Mouse (Mus musculus): ENCODE data around the gene Snapc1.

The Snapc1 gene

DNA sequence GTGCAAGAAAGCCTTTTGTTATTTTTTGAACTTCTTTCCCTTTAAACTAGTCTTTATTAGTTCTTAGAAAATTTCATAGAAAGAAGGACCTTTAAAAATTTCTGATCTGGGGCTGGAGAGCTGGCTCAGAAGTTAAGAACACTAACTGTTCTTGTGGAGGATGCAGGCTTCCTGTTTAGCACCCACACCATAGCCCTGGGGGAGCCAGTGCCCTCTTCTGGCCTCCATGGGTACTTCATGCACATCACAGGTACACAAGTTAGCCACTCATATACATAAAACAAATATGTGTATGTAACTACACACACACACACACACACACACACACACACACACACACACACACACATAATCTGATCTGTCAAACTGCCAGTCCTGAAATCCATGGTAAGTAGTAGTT, 25.3 kb downstream of the Snapc1 start:
- no peak for DNase-seq (ENCODE audit: low read depth, low spot score)

- DNase-seq (ENCODE audit: low read depth, low spot score): no peak
Measured at GRCm38 (mm10) chr12:73996906-73997296, 32.6 kb downstream of the Snapc1 start.

DNA sequence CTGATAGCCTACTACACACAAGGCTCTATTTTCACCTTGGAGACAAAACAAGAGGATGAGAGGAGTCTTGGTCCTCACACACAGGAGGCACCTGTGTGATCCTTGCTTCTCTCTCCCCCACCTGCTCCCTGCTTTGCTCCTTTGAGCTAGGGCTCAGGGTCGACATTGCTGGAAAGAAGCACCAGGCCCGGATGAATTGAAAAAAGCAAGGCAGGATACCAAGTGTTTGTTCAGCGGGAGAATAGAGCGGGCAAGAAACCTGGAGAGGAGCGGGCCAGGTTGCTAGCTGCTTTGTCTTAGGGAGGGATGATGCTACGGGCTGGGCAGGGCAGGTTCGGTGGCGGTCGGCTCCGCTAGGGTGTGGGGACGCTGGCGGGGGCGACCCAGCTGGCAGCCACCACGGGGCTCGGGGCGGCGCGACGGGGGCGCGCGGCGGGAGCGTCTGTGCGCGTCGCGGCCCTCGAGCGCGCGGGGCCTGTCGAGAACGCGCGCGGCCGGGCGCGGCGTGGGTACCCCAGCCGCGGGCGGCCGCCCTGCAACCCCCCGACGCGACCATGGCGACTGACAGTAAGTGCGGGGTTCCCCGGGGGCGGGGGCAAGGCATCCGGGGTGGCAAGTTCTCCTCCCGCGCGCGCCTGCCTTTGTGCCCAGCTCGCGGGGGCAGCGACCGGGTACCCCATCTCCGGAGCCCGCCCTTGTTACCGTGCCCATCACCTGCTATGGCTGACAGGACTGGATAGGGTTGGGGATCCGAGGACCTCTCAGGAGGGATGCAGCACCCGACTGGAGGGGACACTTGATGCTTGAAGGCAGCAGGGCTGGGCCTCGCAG, 33.2 kb downstream of the Snapc1 start, which contains the start of gene Syt16:
Syt16 (plus strand) TSS at position 365 of the 831 bp plus-strand sequence.
- no peak for DNase-seq (ENCODE audit: low read depth, low spot score)

DNA sequence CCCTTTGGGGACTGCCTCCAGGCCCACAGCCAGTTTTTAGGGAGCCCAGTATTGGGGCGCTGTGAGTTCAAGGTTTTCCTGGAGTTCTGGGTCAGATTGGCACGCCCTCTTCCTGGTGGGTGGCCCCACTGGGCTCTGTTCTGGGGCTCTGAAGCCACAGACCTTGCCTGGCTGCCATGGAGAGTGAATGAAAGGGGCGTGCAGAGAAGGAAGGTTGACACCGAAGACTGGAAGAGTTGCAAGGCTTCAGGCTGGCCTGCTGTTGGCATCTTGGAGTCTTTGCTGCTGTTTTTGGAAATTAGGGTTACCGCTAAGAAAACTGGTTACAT, 33.8 kb downstream of the Snapc1 start:
- DNase-seq (ENCODE audit: low read depth, low spot score): no peak

GRCm38 (mm10) chr12:74002449-74002848, 38.2 kb downstream of the Snapc1 start:
- no peak for DNase-seq (ENCODE audit: low read depth, low spot score)

DNA sequence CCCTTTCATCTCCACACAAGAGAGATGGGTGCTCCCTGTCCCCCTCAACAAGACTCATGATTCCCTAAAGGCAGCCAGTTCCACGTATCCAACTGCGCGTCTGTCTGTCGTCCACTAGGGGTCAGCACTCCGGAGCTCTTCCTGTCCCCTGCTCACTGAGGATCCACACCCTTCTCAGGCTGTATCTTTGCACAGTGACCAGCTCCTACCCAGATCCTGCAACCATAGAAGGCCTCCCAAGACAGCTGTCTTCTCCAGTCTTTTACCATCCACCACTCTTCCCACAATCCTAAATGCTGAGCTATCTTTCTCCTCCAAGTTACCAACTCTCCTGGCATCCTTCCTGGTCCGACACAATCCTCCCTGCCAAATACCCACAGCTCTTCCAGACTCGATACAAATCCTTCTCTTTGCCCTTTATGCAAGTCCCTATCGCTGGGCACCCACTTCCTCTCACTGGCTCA, 45.2 kb downstream of the Snapc1 start:
- DNase-seq (ENCODE audit: low read depth, low spot score): no peak

- DNase-seq (ENCODE audit: low read depth, low spot score): no peak
Measured at GRCm38 (mm10) chr12:74013739-74014138, 49.5 kb downstream of the Snapc1 start.

- DNase-seq (ENCODE audit: low read depth, low spot score): no peak
Measured at GRCm38 (mm10) chr12:74014739-74015270, 50.5 kb downstream of the Snapc1 start.

- DNase-seq (ENCODE audit: low read depth, low spot score): no peak
Measured at GRCm38 (mm10) chr12:74015491-74015890, 51.2 kb downstream of the Snapc1 start.

GRCm38 (mm10) chr12:74023260-74023659, 59.0 kb downstream of the Snapc1 start:
- DNase-seq (ENCODE audit: low read depth, low spot score): no peak

- no peak for DNase-seq (ENCODE audit: low read depth, low spot score)
Measured at GRCm38 (mm10) chr12:74024912-74025311, 60.6 kb downstream of the Snapc1 start.

All from brain, embryonic 18.5 days (tissue).